Mouse (Mus musculus) CH12.LX (cell line): ENCODE results near the gene Gm128. TPM values are rescaled to one million over a fixed set of nuclear protein-coding genes. Genes with fewer than 3 reads are reported as not detected.
A peak's percentile ranks its signal among the peaks of the same experiment; 100 is the strongest.

Experiments used
- DNase-seq: peaks from one replicate; pipeline ENCODE4 v3.0.0-alpha.2; 2013; ENCODE audit errors: extremely low read depth
- H3K27ac ChIP-seq: 2 replicates; pipeline ENCODE4 v1.5.1; 2012; ENCODE audit warnings: low read depth, mild to moderate bottlenecking, control low read depth, moderate library complexity; ENCODE audit not compliant: insufficient read depth
- H3K27me3 ChIP-seq: replicated peaks from 2 replicates; pipeline ENCODE3; 2012; ENCODE audit warnings: inconsistent platforms
- H3K36me3 ChIP-seq, 2 experiments: replicated peaks in 1 of 2; 2 replicates each; pipeline versions ENCODE3 to v1.6.1; 2012; ENCODE audit warnings: inconsistent platforms in 1 of 2, low read length in 1 of 2, mild to moderate bottlenecking in 1 of 2, mixed read lengths in 1 of 2, moderate library complexity in 1 of 2; ENCODE audit not compliant: control insufficient read depth in 1 of 2, insufficient read depth in 1 of 2
- H3K4me1 ChIP-seq, 2 experiments: 2 replicates each; pipeline ENCODE4 v1.6.1; 2012; ENCODE audit warnings: inconsistent platforms in 1 of 2, moderate library complexity in 1 of 2; ENCODE audit not compliant: insufficient read depth in 2 of 2, control insufficient read depth in 1 of 2
- H3K4me2 ChIP-seq: 2 replicates; pipeline ENCODE4 v1.6.1; 2012; ENCODE audit warnings: low read depth, mild to moderate bottlenecking, control low read depth; ENCODE audit not compliant: poor library complexity, insufficient read depth, severe bottlenecking
- H3K4me3 ChIP-seq, 3 experiments: fragments of 150-350 bp in 1 of 3; sonication (generic) in 1 of 3; replicated peaks in 1 of 3; 2 replicates each; pipeline versions ENCODE3 to v1.5.1; 2011 to 2012; ENCODE audit warnings: low read depth in 2 of 3, low read length in 2 of 3, mild to moderate bottlenecking in 2 of 3, moderate library complexity in 2 of 3, control low read depth in 1 of 3, improper control_type of control experiment in 1 of 3, inconsistent platforms in 1 of 3, mixed read lengths in 1 of 3; ENCODE audit not compliant: poor library complexity in 1 of 3
- H3K79me2 ChIP-seq: replicated peaks from 2 replicates; pipeline ENCODE4 v1.6.1; 2012; ENCODE audit warnings: mild to moderate bottlenecking, moderate library complexity; ENCODE audit not compliant: control insufficient read depth, poor library complexity, insufficient read depth, severe bottlenecking; ENCODE audit errors: extremely low read depth
- H3K9ac ChIP-seq: 2 replicates; pipeline ENCODE4 v1.6.1; 2012; ENCODE audit warnings: low read depth, mild to moderate bottlenecking, control low read depth, moderate library complexity; ENCODE audit not compliant: insufficient read depth
- H3K9me3 ChIP-seq: replicated peaks from 2 replicates; pipeline ENCODE3; 2012; ENCODE audit warnings: low read length, inconsistent platforms, mixed read lengths
- BHLHE40 ChIP-seq: IDR thresholded peaks from 2 replicates; pipeline ENCODE4 v1.6.1; 2011; ENCODE audit warnings: mild to moderate bottlenecking, low read depth, low read length, improper control_type of control experiment
- CHD1 ChIP-seq: IDR thresholded peaks from 2 replicates; pipeline ENCODE4 v1.6.1; 2012; ENCODE audit warnings: low read depth, low read length, improper control_type of control experiment, inconsistent platforms
- E2F4 ChIP-seq: IDR thresholded peaks from 2 replicates; pipeline ENCODE4 v1.6.1; 2011; ENCODE audit warnings: low read depth, low read length, improper control_type of control experiment; ENCODE audit not compliant: insufficient replicate concordance
- ELF1 ChIP-seq: IDR thresholded peaks from 2 replicates; pipeline ENCODE4 v1.6.1; 2014; ENCODE audit warnings: low read depth, mild to moderate bottlenecking, inconsistent platforms, low read length, improper control_type of control experiment
- GABPA ChIP-seq: IDR thresholded peaks from 2 replicates; pipeline ENCODE4 v1.6.1; 2012; ENCODE audit warnings: low read depth, low read length, improper control_type of control experiment, inconsistent platforms; ENCODE audit not compliant: insufficient replicate concordance
- HCFC1 ChIP-seq: IDR thresholded peaks from 2 replicates; pipeline ENCODE4 v1.6.1; 2012; ENCODE audit warnings: low read depth, mild to moderate bottlenecking, inconsistent platforms, low read length, improper control_type of control experiment
- JUND ChIP-seq: conservative IDR thresholded peaks from 2 replicates; pipeline ENCODE4 v1.6.1; 2011; ENCODE audit warnings: low read depth, low read length, improper control_type of control experiment
- KAT2A ChIP-seq: IDR thresholded peaks from 2 replicates; pipeline ENCODE4 v1.6.1; 2012; ENCODE audit warnings: low read length, improper control_type of control experiment, inconsistent platforms; ENCODE audit not compliant: insufficient replicate concordance
- MAX ChIP-seq: IDR thresholded peaks from 2 replicates; pipeline ENCODE4 v1.6.1; 2011; ENCODE audit warnings: low read length, improper control_type of control experiment
- MAZ ChIP-seq: IDR thresholded peaks from 2 replicates; pipeline ENCODE4 v1.6.1; 2012; ENCODE audit warnings: low read depth, mild to moderate bottlenecking, inconsistent platforms, low read length, improper control_type of control experiment, moderate library complexity
- MEF2A ChIP-seq: IDR thresholded peaks from 2 replicates; pipeline ENCODE4 v1.6.1; 2014; ENCODE audit warnings: low read depth, mild to moderate bottlenecking, inconsistent platforms, low read length, improper control_type of control experiment, borderline replicate concordance
- NELFE ChIP-seq: IDR thresholded peaks from 2 replicates; pipeline ENCODE4 v1.6.1; 2011; ENCODE audit warnings: low read depth, low read length, improper control_type of control experiment
- POLR2A ChIP-seq: IDR thresholded peaks from 2 replicates; pipeline ENCODE4 v1.6.1; 2011; ENCODE audit warnings: low read depth, mild to moderate bottlenecking, improper control_type of control experiment, low read length
- POLR2AphosphoS2 ChIP-seq: IDR thresholded peaks from 2 replicates; pipeline ENCODE4 v1.6.1; 2011; ENCODE audit warnings: low read depth, low read length, improper control_type of control experiment
- SIN3A ChIP-seq: IDR thresholded peaks from 2 replicates; pipeline ENCODE4 v1.6.1; 2012; ENCODE audit warnings: low read length, improper control_type of control experiment, inconsistent platforms
- SMC3 ChIP-seq: IDR thresholded peaks from 2 replicates; pipeline ENCODE4 v1.6.1; 2011; ENCODE audit warnings: low read depth, low read length, improper control_type of control experiment
- UBTF ChIP-seq: IDR thresholded peaks from 2 replicates; pipeline ENCODE4 v1.6.1; 2012; ENCODE audit warnings: low read depth, mild to moderate bottlenecking, inconsistent platforms, low read length, improper control_type of control experiment, moderate library complexity
- USF2 ChIP-seq: conservative IDR thresholded peaks from 2 replicates; pipeline ENCODE4 v1.6.1; 2011; ENCODE audit warnings: low read depth, low read length, improper control_type of control experiment
- ZNF384 ChIP-seq: IDR thresholded peaks from 2 replicates; pipeline ENCODE4 v1.6.1; 2012; ENCODE audit warnings: low read depth, low read length, improper control_type of control experiment, inconsistent platforms
- dilution Hi-C: fragments of 300-500 bp; cut with MboI; formaldehyde crosslinking; loops from 2 replicates; pipeline ENCODE4 v1.14.3; 2020; ENCODE audit warnings: low sequenced_read_pairs; ENCODE audit not compliant: extremely low pct_unique_long_range_greater_than_20kb, extremely low pct_ligation_motif_present
- in situ Hi-C: fragments of 300-500 bp; cut with MboI; formaldehyde crosslinking; loops from 3 replicates; pipeline ENCODE4 v1.14.3; 2019; ENCODE audit warnings: low sequenced_read_pairs, low pct_ligation_motif_present, low pct_unique_long_range_greater_than_20kb, mixed read lengths
- polyA plus RNA-seq: library from polyadenylated mRNA; unstranded; fragments of >175 nt; gene quantifications from 2 replicates; pipeline ENCODE4 v1.2.1, GENCODE M21; 2012; ENCODE audit warnings: low read depth; ENCODE audit not compliant: insufficient read length
- total RNA-seq, 2 experiments: library from RNA; depleted of rRNA; stranded (reverse); fragments of 300-350 nt in 1 of 2; fragments of >200 nt in 1 of 2; gene quantifications; 2 replicates each; pipeline ENCODE4 v1.2.3; 2012 to 2014

Gene Gm128
- total and polyA plus RNA-seq, 3 experiments = not detected

- peaks cover 9 to 25% of the 10 kb centered on the region in 2 experiments; a peak in 3 of 4 replicates for H3K4me1 ChIP-seq
- H3K36me3 ChIP-seq = peaks cover 38 to 64% of the 10 kb centered on the region in 2 experiments
- H3K27me3 ChIP-seq = no peaks in the 10 kb centered on the region
- H3K4me2 ChIP-seq = no peak overlapping the region
- DNase-seq = no peak
- TF ChIP-seq USF2 (no peak), HCFC1 (no peak), GABPA (no peak), SIN3A (no peak), ZNF384 (no peak), ELF1 (no peak), NELFE (no peak), POLR2AphosphoS2 (0 out of 2 replicates have a peak, but pooled peaks have one; percentile 19)
- in situ Hi-C loops (no loop called here), dilution Hi-C loops (no loop called here)
- H3K27ac ChIP-seq = no peak overlapping the region
- no peaks in the 10 kb centered on the region; the same call in 1 of the 2 replicates for H3K79me2 ChIP-seq
- no peaks in the 10 kb centered on the region for H3K9me3 ChIP-seq
- H3K4me3 ChIP-seq = no peak overlapping the region
- H3K9ac ChIP-seq = no peak overlapping the region
These were observed 3.8 kb downstream of the Gm128 start for GRCm38 (mm10) chr3:95237541-95238099.

DNA sequence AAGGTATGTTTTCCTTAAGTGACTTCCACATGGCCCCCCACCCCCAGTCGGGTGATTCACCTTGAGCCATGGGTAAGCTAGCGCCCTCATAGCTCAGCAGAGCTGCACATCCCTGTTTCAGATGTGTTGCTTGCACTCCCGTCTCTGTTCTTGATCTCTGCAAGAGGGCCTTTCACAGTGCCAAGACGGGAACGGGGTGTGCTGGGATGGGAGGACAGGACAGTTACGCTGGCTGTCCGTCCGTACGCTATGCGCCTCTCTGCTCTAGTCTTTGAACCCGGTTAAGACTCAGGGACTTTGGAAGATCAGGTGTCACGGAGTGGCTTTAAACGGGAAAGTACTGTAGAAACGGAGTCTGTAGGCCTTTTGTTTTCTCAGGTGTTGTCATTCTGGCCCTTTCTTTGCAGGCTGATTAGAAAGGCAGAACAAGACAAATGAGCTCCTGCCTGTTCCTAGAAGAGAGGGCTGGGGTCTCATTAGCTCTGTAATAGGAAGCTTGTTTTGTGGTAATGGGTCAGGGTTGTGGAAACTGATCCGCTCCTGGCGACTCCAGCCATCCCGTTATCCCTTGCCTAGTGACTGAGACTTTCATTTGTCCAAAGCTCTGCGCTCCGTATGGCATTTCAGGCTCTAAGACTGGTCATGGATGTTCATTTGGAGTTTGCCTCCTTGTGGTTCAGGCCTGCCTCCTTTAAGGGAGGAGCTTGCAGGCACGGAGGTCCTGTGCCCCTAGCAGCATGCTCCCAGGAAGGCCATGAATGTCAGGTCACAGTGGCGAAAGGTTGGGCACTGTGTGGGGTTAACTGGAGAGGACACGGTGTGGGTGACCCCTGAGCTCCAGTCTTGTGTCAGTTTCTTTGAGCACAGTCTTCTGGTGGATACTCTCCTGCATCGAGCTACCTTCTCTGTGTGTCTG lies 5.8 kb downstream of the Gm128 start:
- Histone ChIP-seq H3K36me3 (peaks cover 48 to 73% of the 10 kb centered on the region in 2 experiments), H3K27me3 (no peaks in the 10 kb centered on the region), H3K4me1 (peaks cover 18 to 45% of the 10 kb centered on the region in 2 experiments), H3K4me3 (no peak overlapping the region), H3K27ac (no peak overlapping the region), H3K9me3 (no peaks in the 10 kb centered on the region), H3K79me2 (peaks cover 19% of the 10 kb centered on the region), H3K4me2 (no peak overlapping the region), H3K9ac (no peak overlapping the region)
- no peak for DNase-seq
- in situ Hi-C loops (no loop called here), dilution Hi-C loops (no loop called here)
- TF ChIP-seq MAX = no peak
- no peak for TF ChIP-seq CHD1
- TF ChIP-seq POLR2AphosphoS2 = no peak
- TF ChIP-seq BHLHE40 = no peak
- no peak for TF ChIP-seq MEF2A
- TF ChIP-seq JUND = no peak
- TF ChIP-seq KAT2A = no peak
- no peak for TF ChIP-seq NELFE
- no peak for TF ChIP-seq MAZ
- TF ChIP-seq UBTF = no peak
- TF ChIP-seq ELF1 = no peak
- no peak for TF ChIP-seq POLR2A
- no peak for TF ChIP-seq HCFC1
- no peak for TF ChIP-seq E2F4
- no peak for TF ChIP-seq SMC3
